Comparison of ENCODE assay signal across 8 mouse cellular contexts in the genomic region with DNA sequence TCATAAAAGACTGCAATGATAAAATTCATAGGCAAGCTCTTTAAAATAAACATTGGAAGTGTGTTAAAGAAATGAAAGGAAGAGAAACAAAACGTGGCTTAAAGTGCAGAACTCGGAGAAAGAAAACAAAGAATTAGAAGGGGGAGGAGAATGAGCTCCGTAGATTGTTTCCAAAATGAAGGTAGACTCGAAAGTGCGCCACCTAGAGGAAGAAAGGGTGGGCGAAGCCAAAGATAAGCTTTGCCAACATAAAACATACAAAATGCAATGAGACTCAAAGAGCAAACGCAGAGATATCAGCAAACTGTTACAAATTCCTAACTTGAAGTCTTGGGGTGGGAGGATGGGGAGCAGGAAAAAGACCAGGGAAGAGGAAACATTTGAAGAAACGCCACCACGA. TPM values are rescaled to one million over a fixed set of nuclear protein-coding genes. Genes with fewer than 3 reads are reported as not detected.
DNase-seq lines count a peak whose midpoint lies in the region.

No protein-coding gene starts in this region.

- peak; percentile 3 to 13 for DNase-seq in cerebellum, postnatal 36 days
- DNase-seq in cerebellum, adult 8-10 months: no peak
- DNase-seq in layer of hippocampus, postnatal 10 days (ENCODE audit: low spot score in 2 of 2): peak; percentile 26 to 34
- DNase-seq in layer of hippocampus, adult 9-10 months (ENCODE audit: low spot score): no peak
- peak; percentile 53 for DNase-seq in MEL-GATA-1-ER (ENCODE audit: extremely low read depth, low read depth)
- DNase-seq in embryo, embryonic 9.5 days (ENCODE audit: extremely low spot score): peak; percentile 32
- DNase-seq in retina, embryonic 14.5 days (ENCODE audit: low spot score): peak; percentile 42
- no peak for DNase-seq in urinary bladder, adult 18-20 months (ENCODE audit: low spot score in 2 of 2)

RNA-seq across cellular contexts. Expression of gene Far2, which starts 57.2 kb away (rescaled TPM):
- total RNA-seq in layer of hippocampus, postnatal 10 days (2021): 10 to 100 TPM; 27.2 to 29.8 TPM

Comparison
In these comparisons a context has a peak if more than half of its experiments do, and no peak if none do; other contexts are left out.
1. DNase-seq: peak in cerebellum, postnatal 36 days (2 of 2), layer of hippocampus, postnatal 10 days (2 of 2), MEL-GATA-1-ER (single experiment), embryo, embryonic 9.5 days (single experiment) and retina, embryonic 14.5 days (single experiment); none in cerebellum, adult 8-10 months (single experiment), layer of hippocampus, adult 9-10 months (single experiment) and urinary bladder, adult 18-20 months (0 of 2).